Mouse (Mus musculus): Measurements from ENCODE around the gene Mecom.

GRCm38 (mm10) chr3:30113249-30113770, 434.5 kb downstream of the Mecom start:
- TF ChIP-seq CTCF (IDR thresholded peaks at IDR 0.05) (no peak), EP300 (IDR thresholded peaks at IDR 0.05) (no peak)
